Mouse (Mus musculus) frontal cortex, postnatal 25 days (tissue): Measurements from ENCODE around the gene D330020A13Rik.
"Not testable (repeated sequence)": the region's sequence is repeated elsewhere in the genome, so short reads cannot be mapped to it uniquely, and the experiment has no call there.

Experiments used
- DNase-seq, 2 experiments: peaks; one replicate each; pipeline ENCODE4 v3.0.0; 2022; ENCODE audit warnings: low spot score in 2 of 2

D330020A13Rik gene

DNA sequence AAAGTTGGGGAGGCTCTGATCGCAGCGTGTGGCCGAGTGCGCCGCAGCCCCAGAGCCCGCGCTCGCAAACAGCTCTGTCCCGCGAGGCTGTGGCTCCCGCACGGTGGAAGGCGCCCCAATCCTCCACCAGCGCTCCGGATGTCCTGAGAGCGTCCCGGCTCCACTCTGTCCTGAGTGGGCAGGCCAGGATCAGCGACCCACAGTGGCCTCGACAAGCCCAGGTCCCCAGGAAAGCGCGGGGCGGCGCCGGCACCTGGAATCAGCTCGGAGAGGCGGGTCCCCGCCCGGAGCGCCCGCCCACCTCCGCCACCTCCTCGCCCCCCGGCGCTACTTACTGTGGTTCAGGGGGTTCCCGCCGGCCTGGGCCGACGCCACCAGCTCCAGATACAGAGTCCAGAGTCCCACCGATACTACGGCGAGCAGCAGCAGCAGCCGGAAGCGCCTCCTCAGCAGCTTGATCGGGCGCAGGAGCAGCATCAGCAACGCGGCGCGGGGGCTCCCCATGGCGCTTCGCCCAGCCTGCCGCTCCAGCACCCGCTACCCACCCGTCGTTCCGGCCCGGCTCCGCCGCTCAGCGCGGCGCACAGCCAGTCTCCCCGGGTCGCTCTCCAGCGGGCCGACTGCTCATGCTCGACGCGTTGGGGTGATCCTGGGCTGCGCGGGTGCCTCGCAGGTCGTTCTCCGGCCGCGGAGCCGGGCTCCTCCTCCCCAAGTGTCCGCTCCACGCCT, at the start of gene D330020A13Rik, which contains the start of gene B4galnt3:
Gene D330020A13Rik (plus strand): TSS at position 309 of the 729 bp plus-strand sequence.
Gene B4galnt3 (minus strand): TSS at position 504 of the 729 bp plus-strand sequence.
- peak; percentile 14 to 30 for DNase-seq

DNA sequence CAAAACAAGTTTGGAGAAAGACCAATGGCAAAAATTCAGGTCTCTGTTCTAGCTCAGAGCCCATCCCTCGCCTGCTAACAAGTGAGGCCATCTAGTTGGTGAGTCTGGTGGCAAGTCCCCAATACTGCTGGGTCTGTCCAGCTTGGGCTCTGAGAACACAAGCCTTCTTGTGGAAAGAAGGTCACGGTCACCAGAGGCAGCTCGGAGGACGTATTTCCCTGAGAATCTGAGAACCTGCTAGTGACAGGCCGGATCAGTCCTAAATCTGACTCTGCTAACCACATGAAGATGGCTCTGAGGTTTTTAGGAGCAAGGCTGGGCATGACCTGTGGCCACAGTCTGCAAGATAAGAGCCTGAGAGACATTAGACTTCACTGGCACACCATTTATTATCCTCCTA, 47.5 kb upstream of the D330020A13Rik start:
- no peak for DNase-seq

DNA sequence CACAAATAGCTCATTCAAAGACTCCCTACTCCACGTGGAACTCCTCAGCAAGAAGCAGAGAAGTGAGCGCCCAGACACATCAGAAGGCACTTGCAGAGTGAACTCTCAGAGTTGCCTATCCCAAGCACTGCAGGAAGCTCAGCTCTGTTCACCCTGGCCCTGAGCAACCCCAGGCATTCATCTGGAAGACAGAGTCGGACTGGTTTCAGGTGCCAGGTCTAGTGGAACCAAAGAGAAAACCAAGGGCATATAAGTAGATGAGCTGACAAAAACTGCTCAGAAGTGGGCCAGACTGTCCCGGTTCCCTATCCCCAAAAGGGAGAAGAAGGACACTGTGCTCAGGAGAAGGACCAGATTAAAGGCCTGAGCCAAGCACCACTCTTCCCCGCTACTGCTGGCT, 44.3 kb upstream of the D330020A13Rik start:
- DNase-seq = no peak

DNA sequence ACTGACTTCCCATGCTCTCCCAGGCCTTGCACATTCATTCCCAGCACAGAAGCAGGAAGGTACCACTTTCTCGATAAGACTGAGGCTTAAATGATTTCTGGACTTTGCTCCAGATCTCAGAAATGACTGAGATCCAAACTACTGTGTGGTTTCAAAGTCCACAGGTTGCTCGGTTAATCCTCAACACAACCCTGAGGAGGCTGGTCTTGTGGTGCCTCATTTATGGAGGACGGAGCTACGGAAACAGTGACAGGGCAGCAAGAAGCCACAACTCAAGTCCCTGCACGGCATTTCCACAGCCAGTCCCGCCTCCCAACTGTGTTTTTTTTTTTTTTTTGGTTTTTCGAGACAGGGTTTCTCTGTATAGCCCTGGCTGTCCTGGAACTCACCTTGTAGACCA, 43.2 kb upstream of the D330020A13Rik start:
- no peak for DNase-seq

DNA sequence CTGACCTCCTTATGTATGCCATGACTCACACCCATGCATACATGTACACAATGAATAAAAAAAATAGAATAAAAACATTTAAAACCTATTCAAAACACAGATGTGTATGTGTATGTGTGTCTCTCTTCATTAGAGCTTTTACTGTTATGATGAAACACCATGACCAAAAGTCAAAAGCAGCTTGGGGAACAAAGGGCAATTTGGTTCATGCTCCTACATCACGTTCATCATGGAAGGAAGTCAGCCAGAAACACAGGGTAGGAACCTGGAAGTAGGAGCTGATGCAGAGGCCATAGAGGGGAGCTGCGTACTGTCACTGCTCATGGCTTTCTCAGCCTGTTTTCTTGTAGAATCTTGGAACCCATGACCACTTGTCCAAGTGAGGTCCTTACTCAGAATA, 41.4 kb upstream of the D330020A13Rik start:
- DNase-seq = no peak

DNA sequence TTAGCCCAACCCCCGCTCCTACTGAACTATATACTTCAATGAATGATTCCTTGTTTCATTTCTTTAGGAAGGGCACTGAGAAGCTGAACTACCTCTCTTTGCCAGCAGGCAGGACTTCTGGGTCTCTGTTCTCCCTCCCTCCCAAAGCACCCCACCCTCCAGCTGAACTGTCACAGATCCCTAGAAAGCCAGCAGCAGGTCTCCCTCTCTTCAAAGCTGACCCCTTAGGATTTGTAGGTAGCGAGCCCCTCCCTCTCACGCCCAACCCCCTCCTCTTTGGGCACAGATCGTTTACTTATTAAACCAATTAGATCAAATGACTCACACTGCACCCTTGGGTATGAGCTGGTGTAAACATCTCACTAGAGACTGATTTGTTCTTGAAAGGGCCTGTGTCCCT, 39.5 kb upstream of the D330020A13Rik start:
- DNase-seq = no peak

DNA sequence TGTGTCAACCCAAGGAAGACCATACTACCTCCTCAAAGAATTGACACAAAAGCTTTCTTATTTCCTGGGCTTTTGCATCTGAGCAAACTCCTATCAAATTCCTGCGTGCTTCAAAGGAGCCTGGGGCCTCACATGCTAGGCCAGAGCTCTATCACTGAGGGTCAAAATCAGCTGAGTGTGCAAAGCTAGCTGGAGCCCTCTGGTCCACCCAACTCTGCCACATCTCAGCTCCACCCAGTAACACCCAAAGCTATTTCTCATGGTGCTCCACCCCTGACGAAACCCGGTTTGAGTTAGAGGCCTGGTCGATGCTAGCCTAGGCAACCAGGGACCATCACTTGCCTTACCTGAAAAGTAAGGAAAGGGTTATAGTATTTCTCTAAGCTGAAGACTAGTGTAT, 39.0 kb upstream of the D330020A13Rik start:
- DNase-seq = no peak

DNA sequence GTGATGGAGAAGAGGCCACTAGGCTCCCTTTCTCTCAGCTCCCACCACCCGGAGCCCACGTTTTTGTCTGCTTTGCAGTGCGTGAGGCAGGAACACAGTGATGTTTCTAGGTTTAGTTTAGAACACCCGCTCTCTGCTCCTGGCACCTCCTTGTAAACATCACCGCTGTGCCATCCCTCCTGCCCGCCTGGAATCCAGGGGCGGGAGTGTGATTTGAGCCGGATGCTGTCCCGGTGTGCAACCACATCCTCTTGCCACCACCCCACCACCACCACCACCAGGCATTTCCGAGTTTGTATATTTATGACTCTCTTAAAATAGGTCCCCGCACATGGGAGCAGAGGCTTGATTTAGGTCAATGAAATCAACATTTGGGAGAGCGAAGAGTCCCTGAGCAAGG, 38.5 kb upstream of the D330020A13Rik start:
- peak in 1 of 2 experiments; percentile 12 for DNase-seq

DNA sequence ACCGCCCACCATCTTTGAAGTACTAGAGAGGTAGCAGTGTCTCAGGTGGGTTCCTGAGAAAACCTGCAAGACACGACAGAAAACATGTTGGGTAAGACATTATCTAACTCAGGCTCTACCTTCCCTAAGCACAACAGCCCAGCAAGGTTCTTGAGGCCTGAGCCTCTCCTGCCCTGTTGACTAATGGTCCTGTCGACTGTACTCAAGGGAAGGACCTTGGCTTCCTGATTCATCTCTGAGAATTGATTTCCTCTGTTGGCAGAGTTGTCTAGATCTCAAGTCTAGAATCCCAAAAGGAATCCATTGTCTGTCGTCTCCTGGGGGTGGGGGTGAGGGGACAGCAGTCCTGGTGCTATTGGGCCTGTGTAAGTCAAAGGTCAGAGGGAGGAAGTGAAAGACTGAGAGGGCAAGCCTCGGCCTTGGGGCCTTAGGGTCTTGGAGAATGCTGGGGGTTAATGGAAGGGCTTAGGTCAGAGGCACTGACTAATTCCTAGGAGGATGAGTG, 37.7 kb upstream of the D330020A13Rik start:
- DNase-seq = no peak

DNA sequence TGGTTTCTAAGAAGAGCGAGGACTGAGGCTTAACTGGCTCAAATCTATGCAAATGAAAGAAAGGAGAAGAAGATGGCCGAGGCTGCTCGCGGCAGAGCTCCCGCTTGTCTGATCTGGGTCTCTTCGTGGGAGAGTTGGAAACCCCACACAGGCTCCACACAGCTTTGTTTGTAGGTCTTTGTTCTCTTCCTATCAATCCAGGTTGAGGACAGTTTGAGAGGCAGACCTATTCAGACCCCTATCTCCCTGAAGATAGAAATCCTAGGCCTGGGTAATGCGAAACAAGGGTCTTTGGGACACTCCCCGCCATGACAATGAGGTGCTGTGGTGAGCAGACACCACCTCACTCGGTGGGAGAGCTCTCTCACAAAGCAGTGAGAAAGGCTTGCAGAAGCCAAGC, 34.7 kb upstream of the D330020A13Rik start:
- no peak for DNase-seq

DNA sequence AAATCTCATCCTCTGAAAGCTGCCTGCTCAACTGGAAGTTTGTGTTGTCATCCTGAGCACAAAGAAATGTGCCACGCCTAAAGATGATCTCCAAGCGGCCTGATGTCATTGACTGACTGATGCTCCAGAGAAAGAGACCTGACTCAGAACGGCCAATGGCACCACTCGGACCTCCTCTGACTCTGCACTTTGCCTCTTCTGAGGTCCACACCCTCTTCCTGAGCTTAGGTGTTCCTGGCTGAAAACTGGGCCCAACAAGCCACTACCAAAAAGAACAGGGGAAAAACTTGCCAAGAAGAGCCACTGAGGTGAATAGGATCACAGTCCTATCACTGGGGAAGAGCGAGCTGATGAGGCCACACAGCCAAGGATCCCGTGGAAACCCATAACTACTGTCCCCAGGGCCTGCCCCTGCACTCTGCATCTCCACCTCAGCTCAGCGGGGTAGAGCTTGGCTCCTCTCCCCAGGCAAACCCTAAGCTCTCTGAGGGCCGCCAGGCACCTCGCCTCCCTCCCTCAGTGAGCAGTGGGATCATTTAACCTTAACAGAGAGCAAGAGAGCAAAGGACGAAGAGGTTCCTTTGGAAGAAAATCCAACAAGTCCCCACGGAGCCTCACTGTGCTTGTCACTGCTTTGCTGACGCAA, 31.2 kb upstream of the D330020A13Rik start:
- DNase-seq = no peak

DNA sequence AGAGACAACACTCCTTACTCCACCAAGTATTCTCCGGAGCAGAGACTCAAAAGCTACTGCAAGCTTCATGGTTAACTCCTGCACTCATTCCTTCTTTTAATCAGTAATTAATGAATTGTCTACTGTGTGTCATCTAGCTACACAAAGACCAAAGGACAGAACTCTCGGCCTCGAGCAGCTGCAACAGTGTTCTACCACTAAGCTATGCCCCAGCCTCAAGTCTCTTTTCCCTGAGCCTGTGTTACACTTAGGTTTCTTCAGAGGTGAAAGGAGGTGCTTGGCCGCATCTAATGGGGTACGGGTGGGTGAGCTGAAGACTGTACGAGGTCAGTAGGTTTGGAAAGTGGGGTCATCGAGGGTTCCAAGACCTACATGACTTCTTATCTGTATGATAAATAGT, 30.6 kb upstream of the D330020A13Rik start:
- no peak for DNase-seq

DNA sequence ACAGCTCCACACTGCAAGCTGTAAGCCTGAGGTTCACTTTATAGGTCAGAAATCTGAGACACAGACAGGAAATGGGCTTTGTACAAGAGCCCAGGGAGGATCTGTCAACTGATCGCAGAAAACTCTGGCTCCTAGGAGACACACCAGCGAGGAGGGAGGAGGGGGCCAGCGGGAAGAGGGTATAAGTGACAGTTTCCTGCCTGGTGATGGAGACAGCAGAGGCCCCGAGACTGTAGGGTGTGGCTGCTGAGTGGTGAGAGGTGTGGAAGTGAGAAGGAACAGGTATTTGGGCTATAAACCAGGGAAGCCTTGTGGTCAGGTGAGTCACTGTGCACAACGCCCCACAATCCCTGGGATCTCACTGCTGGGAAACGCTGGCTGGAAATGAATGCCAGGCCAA, 30.0 kb upstream of the D330020A13Rik start:
- no peak for DNase-seq

DNA sequence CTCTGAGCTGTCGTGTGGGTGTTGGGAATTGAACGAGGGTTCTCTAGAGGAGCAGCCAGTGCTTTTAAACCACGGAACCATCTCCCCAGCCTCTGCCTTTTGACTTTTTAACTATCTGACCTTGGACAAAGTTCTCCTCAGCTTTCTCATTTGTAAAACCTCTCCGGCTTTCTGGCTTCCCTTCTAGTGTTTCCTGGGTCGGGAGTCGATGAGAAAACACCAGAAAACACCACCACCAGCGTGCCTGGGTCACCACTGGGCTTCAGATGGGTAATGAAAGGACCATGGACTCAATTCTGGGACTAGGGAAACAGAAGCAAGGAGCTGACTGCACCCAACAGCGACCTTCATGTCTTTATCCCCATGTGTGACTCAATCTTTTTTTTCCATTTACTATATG, 20.0 kb upstream of the D330020A13Rik start:
- no peak for DNase-seq

DNA sequence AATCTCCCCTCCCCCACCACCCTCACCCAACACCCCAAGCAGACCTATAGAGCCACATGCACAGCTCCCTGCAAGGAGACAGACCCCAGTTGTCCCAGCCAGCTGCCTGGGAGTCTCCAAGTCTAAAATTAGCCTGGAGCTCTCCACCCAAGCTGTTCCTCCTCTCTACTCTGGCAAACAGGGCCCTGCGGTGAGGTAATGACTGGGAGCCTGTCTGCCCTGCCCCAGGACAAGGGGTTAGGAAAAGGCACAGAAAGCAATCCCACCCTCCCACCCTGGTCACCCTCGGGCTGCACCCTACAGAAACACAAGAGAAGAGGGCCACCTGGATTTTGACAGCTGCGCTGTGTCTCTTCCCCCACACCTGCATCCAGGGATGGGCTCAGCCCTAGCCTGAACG, 19.3 kb upstream of the D330020A13Rik start:
- DNase-seq = no peak

DNA sequence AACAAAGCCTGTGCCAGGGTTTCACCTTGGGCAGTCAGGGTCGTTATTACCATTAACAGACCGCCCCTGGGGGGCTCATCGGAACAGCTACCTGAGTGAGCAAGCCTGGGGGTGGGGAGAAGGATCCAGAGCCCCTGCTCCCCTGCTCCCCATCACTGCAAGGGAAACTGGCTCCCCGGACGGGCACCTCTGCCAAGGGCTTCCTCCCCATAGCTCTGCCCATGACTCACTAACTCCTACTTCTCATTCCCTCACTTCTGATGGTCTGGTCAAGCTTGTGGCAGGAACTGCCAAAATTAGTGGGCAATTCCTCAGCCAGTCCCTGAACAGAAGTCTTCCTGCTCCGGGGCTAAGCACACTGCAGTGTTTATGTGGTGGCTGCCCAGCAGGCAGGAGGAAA, 18.9 kb upstream of the D330020A13Rik start:
- no peak for DNase-seq

DNA sequence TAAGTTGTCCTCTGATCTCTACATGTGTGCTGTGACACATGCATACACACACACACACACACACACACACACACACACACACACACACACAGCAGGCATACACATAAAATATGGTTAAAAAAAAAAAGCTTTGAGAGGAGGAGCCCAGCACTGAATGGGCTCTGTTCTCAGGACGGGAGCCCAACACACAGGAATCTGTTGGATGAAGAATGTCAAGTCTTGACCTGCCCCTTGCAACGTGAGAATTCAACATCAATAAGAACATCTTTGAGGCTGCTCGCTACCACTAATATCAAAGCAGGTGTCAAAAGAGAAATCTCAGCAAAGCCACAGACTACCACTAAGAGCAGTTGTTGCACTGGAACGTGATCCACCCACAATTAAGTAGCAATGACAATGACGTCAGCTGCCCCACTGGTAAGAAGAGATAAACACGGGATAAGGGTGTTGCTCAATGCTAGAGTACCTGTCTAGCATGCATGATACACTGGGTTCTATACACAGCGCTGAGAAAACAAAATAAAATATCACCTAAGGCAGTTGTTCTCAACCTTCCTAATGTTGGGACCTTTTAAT, 17.2 kb upstream of the D330020A13Rik start:
- no peak for DNase-seq

DNA sequence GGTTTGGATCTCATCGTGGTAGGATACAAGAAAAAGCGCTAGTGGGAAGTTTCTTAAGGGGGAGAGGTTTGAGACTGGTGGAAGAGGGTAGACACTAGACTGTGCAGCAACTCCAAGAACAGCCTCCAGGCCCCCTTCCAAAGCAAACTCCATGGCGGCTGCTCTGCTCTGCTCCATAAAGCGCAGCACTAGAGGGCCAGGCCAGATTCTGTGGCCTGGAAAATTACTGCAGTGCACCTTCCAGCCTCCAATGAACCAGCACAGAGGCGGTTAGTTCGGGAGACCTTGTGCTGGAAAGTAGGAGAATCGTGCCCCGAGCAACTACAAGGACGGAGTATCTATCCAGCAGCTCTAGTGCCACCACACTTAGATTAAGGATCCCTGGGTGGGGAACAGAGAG, 6.9 kb upstream of the D330020A13Rik start:
- DNase-seq = no peak

DNA sequence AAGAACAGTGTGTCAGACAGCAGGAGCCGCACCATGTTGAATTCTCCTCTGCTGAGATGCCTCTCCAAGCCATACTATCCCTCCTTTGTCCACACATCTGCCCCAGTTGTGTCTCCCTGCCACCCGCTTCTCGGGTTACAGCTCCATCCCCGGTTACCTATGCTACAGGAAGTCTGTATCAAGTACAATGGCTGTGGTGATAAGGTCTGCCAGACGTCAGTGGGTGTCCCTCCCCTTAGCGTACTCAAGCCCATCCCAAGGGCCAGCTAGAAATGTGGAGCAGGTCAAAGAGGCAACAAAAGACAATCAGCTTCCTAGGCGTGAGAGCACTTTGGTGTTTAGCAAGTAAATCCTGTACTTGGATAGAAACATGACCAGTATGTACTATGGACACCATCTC, 5.6 kb upstream of the D330020A13Rik start:
- no peak for DNase-seq

DNA sequence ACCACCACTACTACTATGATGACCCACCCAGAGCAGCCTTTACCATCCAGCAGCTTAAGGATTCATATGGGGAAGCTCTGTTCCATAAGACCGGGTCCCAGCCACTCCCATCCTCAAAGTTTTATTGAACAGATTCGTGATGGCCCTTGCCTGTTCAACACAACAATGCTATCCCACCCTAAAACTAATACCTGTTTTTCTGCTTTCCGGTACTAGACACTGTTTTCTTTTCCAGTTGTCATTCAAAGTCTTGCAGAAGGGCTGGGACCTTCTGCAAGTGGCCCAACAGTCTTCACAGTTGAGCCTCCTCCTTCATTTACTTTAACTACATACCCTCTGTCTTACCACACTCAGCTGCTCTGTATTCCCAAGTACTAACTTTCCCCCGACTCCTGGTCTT, 4.7 kb upstream of the D330020A13Rik start:
- DNase-seq = no peak

DNA sequence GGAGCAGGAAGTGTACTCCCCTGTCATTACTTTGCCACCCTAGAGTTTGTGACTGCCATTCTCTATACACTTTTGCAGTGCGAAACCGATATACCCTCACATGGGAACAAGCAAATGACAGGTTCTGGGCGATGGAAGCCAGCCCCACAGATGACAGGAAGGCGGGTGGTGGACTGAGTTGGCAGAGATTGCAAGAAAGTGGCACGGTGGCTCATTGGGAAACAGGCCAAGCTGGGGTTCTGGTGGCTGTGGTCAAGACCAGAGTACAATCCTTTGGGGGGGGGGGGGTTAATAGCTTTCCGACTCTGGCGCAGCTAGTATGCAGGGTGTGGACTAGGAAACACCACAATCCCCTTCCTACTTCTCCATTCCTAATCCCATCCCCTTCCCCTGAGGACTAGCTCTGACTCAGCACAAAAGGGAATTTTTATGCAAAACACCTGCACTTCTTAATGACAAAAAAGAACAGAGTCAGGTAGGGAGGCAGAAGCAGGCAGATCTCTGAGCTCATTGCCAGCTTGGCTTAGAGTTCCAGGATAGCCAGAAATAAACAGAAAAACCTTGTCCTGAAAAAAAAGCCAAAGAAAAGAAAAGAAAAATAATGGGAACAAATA, 2.7 kb upstream of the D330020A13Rik start:
- no peak for DNase-seq

DNA sequence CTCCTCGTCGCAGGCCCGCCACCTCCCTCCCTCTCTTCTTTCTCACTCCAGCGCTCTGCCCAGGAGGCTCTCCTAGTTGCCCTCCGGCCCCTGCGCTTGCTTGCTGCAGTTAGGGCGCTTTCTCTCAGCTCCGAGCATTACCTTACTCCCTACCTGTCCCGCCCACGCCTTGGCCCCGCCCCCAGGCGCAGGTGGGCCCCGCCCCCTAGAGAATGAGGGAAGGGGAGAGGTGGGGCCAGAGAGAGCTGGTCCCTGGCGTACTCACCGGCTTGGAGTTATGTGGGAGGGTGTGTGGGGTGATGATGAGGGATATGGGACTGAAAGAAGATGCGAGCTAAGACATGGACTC, 595 bp downstream of the D330020A13Rik start:
- peak in 1 of 2 experiments; percentile 11 for DNase-seq

DNA sequence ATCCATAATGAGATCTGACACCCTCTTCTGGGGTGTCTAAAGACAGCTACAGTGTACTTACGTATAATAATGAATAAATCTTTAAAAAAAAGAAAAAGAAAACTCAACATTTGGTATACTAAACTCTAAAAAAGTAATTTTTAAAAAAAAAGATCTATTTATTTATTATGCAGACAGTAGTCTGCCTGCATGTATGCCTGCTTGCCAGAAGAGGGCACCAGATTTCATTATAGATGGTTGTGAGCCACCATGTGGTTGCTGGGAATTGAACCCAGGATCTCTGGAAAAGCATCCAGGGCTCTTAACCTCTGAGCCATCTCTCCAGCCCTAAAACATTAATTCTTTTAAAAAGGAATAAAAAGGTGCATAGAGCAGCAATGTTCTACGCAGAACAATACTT, 2.4 kb downstream of the D330020A13Rik start:
- DNase-seq = not testable (repeated sequence)
